Mouse (Mus musculus): ENCODE measurements around the gene Psmc3. TPM values are rescaled to one million over a fixed set of nuclear protein-coding genes. Genes with fewer than 3 reads are reported as not detected.
A peak's percentile ranks its signal among the peaks of the same experiment; 100 is the strongest.

Psmc3 gene
- total and polyA plus RNA-seq, 3 experiments: 214 to 284 (median 257) TPM

- TF ChIP-seq SMC3 (IDR thresholded peaks at IDR 0.05; ENCODE audit: low read depth, low read length) (no peak), E2F4 (IDR thresholded peaks at IDR 0.05; ENCODE audit: insufficient replicate concordance, low read depth, low read length) (no peak), CHD2 (IDR thresholded peaks at IDR 0.05; ENCODE audit: low read length) (peak; percentile 86), SIN3A (IDR thresholded peaks at IDR 0.05; ENCODE audit: low read length) (peak; percentile 85), ZMIZ1 (IDR thresholded peaks at IDR 0.05; ENCODE audit: low read depth, low read length) (peak; percentile 64; the same call in 1 of the 2 replicates), CTCF (conservative IDR thresholded peaks at IDR 0.05 in 1 of 2, IDR thresholded peaks at IDR 0.05 in 1 of 2; ENCODE audit: low read depth in 2 of 2, low read length in 2 of 2) (no peak), NELFE (IDR thresholded peaks at IDR 0.05; ENCODE audit: low read depth, low read length) (peak; percentile 78), MAX (IDR thresholded peaks at IDR 0.05; ENCODE audit: low read length) (peak; percentile 85), ZC3H11A (IDR thresholded peaks at IDR 0.05; ENCODE audit: low read depth, low read length) (no peak), MAZ (IDR thresholded peaks at IDR 0.05; ENCODE audit: low read depth, low read length) (0 out of 2 replicates have a peak, but pooled peaks have one; percentile 21)
Observed at GRCm38 (mm10) chr2:91082844-91083243, 29.0 kb downstream of the Psmc3 start (continued).

- Histone ChIP-seq H3K9ac (ENCODE audit: insufficient read depth, low read depth) (peak overlapping the region; percentile 15), H3K79me2 (replicated peaks; ENCODE audit: control insufficient read depth, extremely low read depth, insufficient read depth, poor library complexity, severe bottlenecking) (no peaks in the 10 kb centered on the region), H3K27ac (ENCODE audit: insufficient read depth, low read depth) (peak overlapping the region; percentile 29), H3K27me3 (replicated peaks) (no peaks in the 10 kb centered on the region), H3K36me3 (replicated peaks in 1 of 2; ENCODE audit: control insufficient read depth in 1 of 2, insufficient read depth in 1 of 2, low read length in 1 of 2) (no peaks in the 10 kb centered on the region), H3K4me2 (ENCODE audit: insufficient read depth, low read depth, poor library complexity, severe bottlenecking) (peak overlapping the region; percentile 4), H3K4me3 (replicated peaks in 1 of 3; ENCODE audit: low read depth in 2 of 3, low read length in 2 of 3, poor library complexity in 1 of 3) (peak overlapping the region; percentile 1 to 47 (median 26)), H3K4me1 (ENCODE audit: control insufficient read depth in 1 of 2, insufficient read depth in 2 of 2) (peaks cover 41 to 85% of the 10 kb centered on the region in 2 experiments), H3K9me3 (replicated peaks; ENCODE audit: low read length) (no peaks in the 10 kb centered on the region)
- DNase-seq (ENCODE audit: extremely low read depth): no peak
- in situ Hi-C loops (cut with MboI; ENCODE audit: low pct_ligation_motif_present, low pct_unique_long_range_greater_than_20kb, low sequenced_read_pairs): no loop called here
- dilution Hi-C loops (cut with MboI; ENCODE audit: extremely low pct_ligation_motif_present, extremely low pct_unique_long_range_greater_than_20kb, low sequenced_read_pairs): no loop called here
- TF ChIP-seq ELF1 (IDR thresholded peaks at IDR 0.05; ENCODE audit: low read depth, low read length) (no peak), MEF2A (IDR thresholded peaks at IDR 0.05; ENCODE audit: borderline replicate concordance, low read depth, low read length) (no peak), SMC3 (IDR thresholded peaks at IDR 0.05; ENCODE audit: low read depth, low read length) (no peak), NELFE (IDR thresholded peaks at IDR 0.05; ENCODE audit: low read depth, low read length) (no peak), USF1 (IDR thresholded peaks at IDR 0.05; ENCODE audit: low read depth, low read length) (no peak)
Observed at GRCm38 (mm10) chr2:91083366-91083940, 29.6 kb downstream of the Psmc3 start.

- H3K27me3 ChIP-seq (replicated peaks): no peaks in the 10 kb centered on the region
- H3K4me1 ChIP-seq (ENCODE audit: control insufficient read depth in 1 of 2, insufficient read depth in 2 of 2): peaks cover 39 to 82% of the 10 kb centered on the region in 2 experiments
- no peak overlapping the region for H3K9ac ChIP-seq (ENCODE audit: insufficient read depth, low read depth)
- H3K4me2 ChIP-seq (ENCODE audit: insufficient read depth, low read depth, poor library complexity, severe bottlenecking): no peak overlapping the region
- H3K36me3 ChIP-seq (replicated peaks in 1 of 2; ENCODE audit: control insufficient read depth in 1 of 2, insufficient read depth in 1 of 2, low read length in 1 of 2): no peaks in the 10 kb centered on the region
- no peak overlapping the region for H3K4me3 ChIP-seq (replicated peaks in 1 of 3; ENCODE audit: low read depth in 2 of 3, low read length in 2 of 3, poor library complexity in 1 of 3)
- TF ChIP-seq CHD2 (IDR thresholded peaks at IDR 0.05; ENCODE audit: low read length): no peak
- no peak for TF ChIP-seq JUND (conservative IDR thresholded peaks at IDR 0.05; ENCODE audit: low read depth, low read length)
- no peak for TF ChIP-seq E2F4 (IDR thresholded peaks at IDR 0.05; ENCODE audit: insufficient replicate concordance, low read depth, low read length)
- TF ChIP-seq USF2 (conservative IDR thresholded peaks at IDR 0.05; ENCODE audit: low read depth, low read length): no peak
- TF ChIP-seq ELF1 (IDR thresholded peaks at IDR 0.05; ENCODE audit: low read depth, low read length): no peak
- no peak for TF ChIP-seq MYC (IDR thresholded peaks at IDR 0.05; ENCODE audit: low read depth, low read length)
- TF ChIP-seq ZNF384 (IDR thresholded peaks at IDR 0.05; ENCODE audit: low read depth, low read length): no peak
- TF ChIP-seq HCFC1 (IDR thresholded peaks at IDR 0.05; ENCODE audit: low read depth, low read length): no peak
- no peak for TF ChIP-seq CTCF (conservative IDR thresholded peaks at IDR 0.05 in 1 of 2, IDR thresholded peaks at IDR 0.05 in 1 of 2; ENCODE audit: low read depth in 2 of 2, low read length in 2 of 2)
- TF ChIP-seq EP300 (IDR thresholded peaks at IDR 0.05; ENCODE audit: low read length): no peak
- H3K27ac ChIP-seq (ENCODE audit: insufficient read depth, low read depth): no peak overlapping the region
- in situ Hi-C loops (cut with MboI; ENCODE audit: low pct_ligation_motif_present, low pct_unique_long_range_greater_than_20kb, low sequenced_read_pairs) (no loop called here), dilution Hi-C loops (cut with MboI; ENCODE audit: extremely low pct_ligation_motif_present, extremely low pct_unique_long_range_greater_than_20kb, low sequenced_read_pairs) (no loop called here)
- no peaks in the 10 kb centered on the region for H3K79me2 ChIP-seq (replicated peaks; ENCODE audit: control insufficient read depth, extremely low read depth, insufficient read depth, poor library complexity, severe bottlenecking)
- no peak for DNase-seq (ENCODE audit: extremely low read depth)
- no peaks in the 10 kb centered on the region for H3K9me3 ChIP-seq (replicated peaks; ENCODE audit: low read length)
Observed at GRCm38 (mm10) chr2:91084179-91084820, 30.5 kb downstream of the Psmc3 start.

Measured in CH12.LX (cell line).